Mouse (Mus musculus) thymus, adult 2 months (tissue): ENCODE results near the gene Gcsh. TPM values are rescaled to one million over a fixed set of nuclear protein-coding genes. Genes with fewer than 3 reads are reported as not detected.

Source experiments
- DNase-seq: peaks from one replicate; pipeline ENCODE4 v3.0.0; 2021
- H3K27ac ChIP-seq: fragments of 200-500 bp; 2 replicates; pipeline ENCODE4 v1.5.1; 2012; ENCODE audit warnings: low read length, control low read depth; ENCODE audit not compliant: control insufficient read depth, insufficient read depth
- H3K27me3 ChIP-seq: fragments of 200-500 bp; 2 replicates; pipeline ENCODE4 v1.6.1; 2012; ENCODE audit warnings: mild to moderate bottlenecking, low read length, moderate library complexity, mixed read lengths; ENCODE audit not compliant: control insufficient read depth, insufficient read depth
- H3K36me3 ChIP-seq: fragments of 200-500 bp; 2 replicates; pipeline ENCODE4 v1.6.1; 2012; ENCODE audit warnings: mild to moderate bottlenecking, low read length, moderate library complexity; ENCODE audit not compliant: control insufficient read depth, insufficient read depth
- H3K4me1 ChIP-seq: fragments of 200-500 bp; replicated peaks from 2 replicates; pipeline ENCODE4 v1.6.1; 2012; ENCODE audit warnings: low read length; ENCODE audit not compliant: control insufficient read depth, insufficient read depth
- H3K4me3 ChIP-seq: fragments of 200-500 bp; 2 replicates; pipeline ENCODE4 v1.5.1; 2012; ENCODE audit warnings: mild to moderate bottlenecking, low read length, control low read depth, moderate library complexity; ENCODE audit not compliant: control insufficient read depth, insufficient read depth
- CTCF ChIP-seq: fragments of 200-500 bp; IDR thresholded peaks from 2 replicates; pipeline ENCODE4 v1.5.1; 2012; ENCODE audit warnings: mild to moderate bottlenecking, control low read depth, low read length, moderate library complexity, borderline replicate concordance; ENCODE audit not compliant: control insufficient read depth, poor library complexity, insufficient read depth; ENCODE audit errors: extremely low read depth
- POLR2A ChIP-seq: fragments of 200-500 bp; IDR thresholded peaks from 2 replicates; pipeline ENCODE4 v1.6.1; 2012; ENCODE audit warnings: mild to moderate bottlenecking, low read length, control low read depth, moderate library complexity; ENCODE audit not compliant: control insufficient read depth, poor library complexity, insufficient read depth; ENCODE audit errors: extremely low read depth
- WGBS: fragments of 180-500 bp; shearing (Covaris S2); methylation state at CpG from one replicate; pipeline ENCODE4 v1.1.7; 2018; 5-methylcytosine and 5-hydroxymethylcytosine counted together
- polyA plus RNA-seq: library from polyadenylated mRNA; depleted of rRNA; stranded (reverse); fragments of >200 nt; gene quantifications from 2 replicates; pipeline ENCODE4 v1.2.3, GENCODE M21; 2012

Gene Gcsh
- polyA plus RNA-seq, 1 experiment, result 16.0 TPM

GRCm38 (mm10) chr8:117027601-117028000 is 34.3 kb upstream of the Gcsh start:
- H3K27ac ChIP-seq, result no peak overlapping the region
- no peak for TF ChIP-seq POLR2A
- TF ChIP-seq CTCF, result no peak
- no peaks in the 10 kb centered on the region for H3K36me3 ChIP-seq
- H3K27me3 ChIP-seq, result no peaks in the 10 kb centered on the region
- H3K4me3 ChIP-seq, result no peak overlapping the region
- no peak for DNase-seq
- 94% methylated on average over 5 of the region's 5 CpGs for WGBS
- H3K4me1 ChIP-seq, result no peaks in the 10 kb centered on the region

GRCm38 (mm10) chr8:117022297-117022993 is 29.1 kb upstream of the Gcsh start:
- Histone ChIP-seq H3K4me3 (no peak overlapping the region), H3K27ac (no peak overlapping the region), H3K36me3 (no peaks in the 10 kb centered on the region), H3K27me3 (no peaks in the 10 kb centered on the region), H3K4me1 (no peaks in the 10 kb centered on the region)
- TF ChIP-seq POLR2A (no peak), CTCF (no peak)
- 70% methylated on average over 1 of the region's 1 CpGs for WGBS
- no peak for DNase-seq

DNA sequence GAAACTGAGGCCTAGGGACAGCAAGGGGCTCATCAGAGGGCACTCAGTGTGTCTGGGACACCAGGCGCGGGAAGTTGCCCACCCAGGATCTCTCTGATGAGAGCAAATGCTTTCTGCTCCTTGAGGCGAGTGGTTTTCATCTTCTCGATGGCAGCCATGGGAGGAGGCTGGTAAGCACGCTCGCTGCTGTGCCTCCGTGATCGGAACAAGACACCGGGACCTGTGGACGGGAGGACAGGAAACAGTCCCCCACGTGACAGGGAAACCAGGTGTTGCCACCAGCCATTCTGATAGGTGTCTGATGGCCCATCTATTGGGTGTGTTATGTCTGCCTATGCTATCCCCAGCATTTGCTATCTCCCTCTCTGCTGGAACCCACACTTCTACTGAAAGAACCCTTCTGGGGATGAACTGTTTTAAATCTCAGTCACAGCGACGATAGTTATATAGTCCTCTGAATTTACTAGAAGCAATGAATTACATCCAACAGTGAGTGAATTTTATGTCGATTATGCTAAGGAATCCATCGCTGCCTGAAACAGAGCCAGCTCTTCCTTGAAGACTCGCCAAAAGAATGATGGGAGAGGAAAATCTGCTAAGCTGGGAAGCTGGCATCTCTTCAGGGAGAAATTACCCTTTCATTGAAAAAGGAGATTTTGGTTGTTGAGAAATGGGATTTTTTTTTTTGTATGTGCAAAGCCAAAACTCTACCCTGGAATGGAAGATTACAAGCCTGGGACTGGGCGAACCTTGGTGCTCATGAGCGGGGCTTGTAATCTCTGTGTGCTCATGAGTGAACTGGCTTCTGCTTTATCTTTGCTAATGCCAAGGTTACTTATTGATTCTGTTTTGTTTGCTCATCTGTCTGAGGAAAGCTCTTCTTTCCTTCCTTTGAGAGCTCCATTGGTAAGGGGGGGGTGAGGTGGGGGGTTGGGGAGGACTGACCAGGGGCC is 26.3 kb upstream of the Gcsh start:
- no peak for TF ChIP-seq POLR2A
- no peak for TF ChIP-seq CTCF
- Histone ChIP-seq H3K27ac (no peak overlapping the region), H3K4me3 (no peak overlapping the region), H3K4me1 (no peaks in the 10 kb centered on the region), H3K27me3 (no peaks in the 10 kb centered on the region), H3K36me3 (no peaks in the 10 kb centered on the region)
- no peak for DNase-seq
- 92% methylated on average over 18 of the region's 18 CpGs for WGBS

- TF ChIP-seq CTCF (no peak), POLR2A (no peak)
- H3K27ac ChIP-seq, result no peak overlapping the region
- DNase-seq, result no peak
- 96% methylated on average over 4 of the region's 4 CpGs for WGBS
- no peaks in the 10 kb centered on the region for H3K36me3 ChIP-seq
- H3K4me1 ChIP-seq, result no peaks in the 10 kb centered on the region
- no peaks in the 10 kb centered on the region for H3K27me3 ChIP-seq
- no peak overlapping the region for H3K4me3 ChIP-seq
Measured at GRCm38 (mm10) chr8:117017896-117018295, 24.6 kb upstream of the Gcsh start.

DNA sequence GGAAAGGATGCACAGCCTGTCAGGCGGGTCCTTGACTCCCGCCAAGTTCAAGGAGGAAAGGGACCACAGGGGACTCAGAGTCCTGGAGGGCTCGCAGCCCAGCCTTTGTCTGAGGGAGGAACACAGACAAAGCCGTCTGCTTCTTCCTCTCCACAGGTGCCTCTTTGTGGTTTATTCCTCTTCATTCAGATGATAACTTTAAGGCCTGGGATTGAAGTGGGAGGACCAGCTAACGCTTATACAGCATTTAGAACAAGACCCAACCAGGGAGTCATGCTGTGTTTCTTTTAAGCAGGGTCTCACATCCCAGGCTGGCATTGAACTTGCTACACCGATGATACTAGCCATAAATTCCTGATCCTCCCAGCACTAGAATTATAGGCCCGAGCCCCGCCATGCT is 23.7 kb upstream of the Gcsh start:
- Histone ChIP-seq H3K4me3 (no peak overlapping the region), H3K27me3 (no peaks in the 10 kb centered on the region), H3K4me1 (no peaks in the 10 kb centered on the region), H3K36me3 (no peaks in the 10 kb centered on the region), H3K27ac (no peak overlapping the region)
- no peak for TF ChIP-seq POLR2A
- TF ChIP-seq CTCF, result no peak
- 66% methylated on average over 8 of the region's 8 CpGs for WGBS
- no peak for DNase-seq

- H3K27me3 ChIP-seq, result no peaks in the 10 kb centered on the region
- TF ChIP-seq POLR2A (no peak), CTCF (no peak)
- H3K4me1 ChIP-seq, result no peaks in the 10 kb centered on the region
- no peaks in the 10 kb centered on the region for H3K36me3 ChIP-seq
- DNase-seq, result no peak
- H3K27ac ChIP-seq, result no peak overlapping the region
- H3K4me3 ChIP-seq, result no peak overlapping the region
- 79% methylated on average over 4 of the region's 4 CpGs for WGBS
Measured at GRCm38 (mm10) chr8:117015670-117016069, 22.3 kb upstream of the Gcsh start.
